Mouse (Mus musculus) midbrain, embryonic 15.5 days (tissue): ENCODE measurements at regions not wholly inside any gene's neighbourhood (a gene's known extent, or its start where the extent isn't known, plus 50 kb on each side); places are given as distances from the start of the nearest gene placed in this dataset.

ENCODE experiments used
- ATAC-seq: fragments of 200-750 bp; cut with Nextera tagmentation; replicated peaks from 2 replicates; pipeline ENCODE4 v1.8.0; 2017; ENCODE audit warnings: moderate TSS enrichment
- H3K27ac ChIP-seq: fragments of 300-500 bp; sonication (generic); 2 replicates; pipeline ENCODE4 v1.5.1; 2015; ENCODE audit warnings: mild to moderate bottlenecking, inconsistent platforms
- H3K27me3 ChIP-seq: fragments of 300-500 bp; sonication (generic); replicated peaks from 2 replicates; pipeline ENCODE4 v1.6.1; 2015; ENCODE audit warnings: inconsistent platforms
- H3K36me3 ChIP-seq: fragments of 300-500 bp; sonication (generic); replicated peaks from 2 replicates; pipeline ENCODE4 v1.6.1; 2015; ENCODE audit warnings: inconsistent platforms
- H3K4me1 ChIP-seq: fragments of 300-500 bp; sonication (generic); 2 replicates; pipeline ENCODE4 v1.6.1; 2015; ENCODE audit warnings: inconsistent platforms
- H3K4me2 ChIP-seq: fragments of 300-500 bp; sonication (generic); 2 replicates; pipeline ENCODE4 v1.6.1; 2015; ENCODE audit warnings: inconsistent platforms, mild to moderate bottlenecking, moderate library complexity
- H3K4me3 ChIP-seq: fragments of 300-500 bp; sonication (generic); 2 replicates; pipeline ENCODE4 v1.5.1; 2015; ENCODE audit warnings: mild to moderate bottlenecking, inconsistent platforms
- H3K9ac ChIP-seq: fragments of 300-500 bp; sonication (generic); 2 replicates; pipeline ENCODE4 v1.6.1; 2015; ENCODE audit warnings: mild to moderate bottlenecking, inconsistent platforms
- H3K9me3 ChIP-seq: fragments of 300-500 bp; sonication (generic); 2 replicates; pipeline ENCODE4 v1.6.1; 2016; ENCODE audit warnings: inconsistent platforms
- WGBS: fragments of 180-500 bp; shearing (Covaris S2); methylation state at CpG from one replicate; pipeline ENCODE4 v1.1.7; 2015; ENCODE audit warnings: mixed read lengths; 5-methylcytosine and 5-hydroxymethylcytosine counted together

DNA sequence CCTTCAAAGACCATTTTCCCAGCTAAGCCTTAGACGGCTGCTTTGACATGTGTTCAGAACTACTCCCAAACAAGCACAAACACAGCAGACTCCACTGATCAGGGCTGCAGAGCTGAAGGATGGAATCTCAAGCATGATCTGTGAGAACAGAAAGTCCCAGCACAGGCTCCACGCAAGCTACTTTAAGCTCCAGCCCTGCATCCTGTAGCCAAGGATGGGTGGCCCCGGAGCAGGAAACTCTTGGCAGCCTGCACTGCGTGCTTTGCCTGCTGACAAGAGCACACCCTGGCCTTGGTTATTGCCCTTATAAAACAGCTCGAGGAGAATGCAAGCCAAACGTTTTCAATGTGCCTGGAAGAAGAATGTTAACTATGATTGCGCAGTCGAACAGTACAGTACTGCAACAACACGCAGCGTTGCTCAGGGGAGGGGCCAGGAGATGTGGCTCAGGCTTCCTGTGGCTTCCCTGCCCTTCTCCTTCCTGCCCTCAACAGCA, 581.5 kb upstream of the Klf4 start:
- H3K27ac ChIP-seq, result peak overlapping the region; percentile 45
- no peaks in the 10 kb centered on the region for H3K36me3 ChIP-seq
- WGBS, result 59% methylated on average over 10 of the region's 10 CpGs
- H3K4me1 ChIP-seq, result peaks cover 4% of the 10 kb centered on the region; the same call in 1 of the 2 replicates
- H3K4me2 ChIP-seq, result no peak overlapping the region
- H3K9me3 ChIP-seq, result no peaks in the 10 kb centered on the region
- H3K9ac ChIP-seq, result no peak overlapping the region
- peak; percentile 54; the same call in 1 of the 2 replicates for ATAC-seq
- H3K27me3 ChIP-seq, result no peaks in the 10 kb centered on the region
- no peak overlapping the region for H3K4me3 ChIP-seq

DNA sequence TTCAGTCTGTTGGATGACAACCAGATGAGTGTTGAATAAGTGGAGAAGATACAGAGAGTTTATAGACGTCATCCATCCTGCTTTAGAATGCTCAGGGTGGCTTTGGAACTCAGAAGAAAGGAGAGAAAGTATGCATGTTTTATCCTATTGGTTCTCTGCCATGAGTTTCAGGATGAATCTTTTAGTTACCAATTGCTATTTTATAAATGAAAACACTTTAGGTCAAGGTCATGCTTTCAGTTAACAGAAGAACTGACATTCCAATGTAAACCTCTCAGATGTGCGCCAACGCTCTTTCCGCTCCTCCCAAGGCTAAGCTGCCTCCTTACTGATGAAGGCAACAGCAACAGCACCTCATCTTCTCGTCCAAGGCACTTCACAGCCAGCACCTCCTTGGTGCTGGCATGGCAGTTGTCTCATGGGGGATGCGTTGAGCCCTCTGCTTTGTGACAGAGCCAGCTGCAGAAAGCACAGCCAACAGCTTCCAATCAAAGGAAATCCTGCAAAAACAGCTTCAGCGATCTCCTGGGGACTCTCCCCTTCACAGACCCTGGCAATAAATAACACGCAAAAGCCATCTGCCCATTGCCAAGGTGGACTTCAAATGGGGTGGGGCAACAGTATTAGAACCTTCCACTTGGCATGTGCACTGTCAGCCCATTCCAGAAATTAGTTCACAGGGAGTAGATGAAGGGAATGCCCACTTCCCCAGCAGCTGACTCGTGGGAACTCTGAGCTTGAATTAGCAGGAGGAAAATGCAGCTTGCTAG, 580.9 kb upstream of the Klf4 start:
- Histone ChIP-seq H3K9me3 (no peaks in the 10 kb centered on the region), H3K27me3 (no peaks in the 10 kb centered on the region), H3K9ac (no peak overlapping the region), H3K4me2 (no peak overlapping the region), H3K27ac (no peak overlapping the region; the same call in 1 of the 2 replicates), H3K36me3 (no peaks in the 10 kb centered on the region), H3K4me3 (no peak overlapping the region), H3K4me1 (peaks cover 4% of the 10 kb centered on the region; the same call in 1 of the 2 replicates)
- 63% methylated on average over 9 of the region's 9 CpGs for WGBS
- ATAC-seq, result peak; percentile 63; the same call in 1 of the 2 replicates

DNA sequence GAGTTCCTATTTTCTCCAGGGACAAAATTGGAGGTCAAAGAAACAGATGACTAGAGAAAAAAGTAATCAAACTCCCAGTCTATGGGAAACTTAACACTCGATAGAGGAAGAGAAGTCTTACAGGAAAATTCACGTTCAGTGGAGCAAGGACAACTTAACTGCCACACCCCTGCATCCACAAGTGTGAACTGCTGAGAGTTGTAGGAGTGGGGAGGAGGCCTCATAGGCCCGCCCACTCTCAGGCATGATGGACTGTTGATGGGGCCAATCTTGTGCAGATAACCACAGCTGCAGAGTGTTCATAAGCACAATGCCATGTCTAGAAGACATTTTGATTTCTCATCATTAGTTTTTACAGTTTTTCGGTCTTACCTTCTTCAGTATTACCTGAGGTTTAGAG, 574.7 kb upstream of the Klf4 start:
- Histone ChIP-seq H3K27me3 (no peaks in the 10 kb centered on the region), H3K9ac (no peak overlapping the region), H3K36me3 (no peaks in the 10 kb centered on the region), H3K27ac (no peak overlapping the region), H3K9me3 (no peaks in the 10 kb centered on the region), H3K4me1 (no peaks in the 10 kb centered on the region), H3K4me3 (no peak overlapping the region), H3K4me2 (no peak overlapping the region)
- ATAC-seq, result no peak
- WGBS, result 83% methylated on average over 4 of the region's 4 CpGs

DNA sequence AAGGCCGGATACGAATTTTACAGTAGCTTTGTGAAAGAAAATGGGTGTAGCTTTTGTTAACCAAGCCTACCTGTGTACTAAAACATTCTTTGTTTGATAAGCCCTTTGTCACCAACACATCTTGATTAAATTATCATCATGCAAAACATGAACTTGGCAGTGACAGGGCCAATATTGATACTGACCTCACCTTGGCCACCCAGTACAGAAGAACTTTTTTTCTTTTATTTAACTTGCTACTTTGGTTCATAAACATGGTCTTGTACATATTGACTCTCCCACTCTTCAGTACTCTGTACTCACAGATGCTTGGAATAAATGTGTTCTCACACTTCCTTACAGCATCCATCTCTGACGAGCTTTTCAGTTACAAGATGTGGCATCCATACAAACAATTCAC, 570.0 kb upstream of the Klf4 start:
- no peaks in the 10 kb centered on the region for H3K27me3 ChIP-seq
- H3K9ac ChIP-seq, result no peak overlapping the region
- H3K4me1 ChIP-seq, result no peaks in the 10 kb centered on the region
- H3K27ac ChIP-seq, result no peak overlapping the region
- no peak overlapping the region for H3K4me2 ChIP-seq
- no peaks in the 10 kb centered on the region for H3K9me3 ChIP-seq
- no peak overlapping the region for H3K4me3 ChIP-seq
- no peak for ATAC-seq
- WGBS, result 88% methylated on average over 3 of the region's 3 CpGs
- no peaks in the 10 kb centered on the region for H3K36me3 ChIP-seq

DNA sequence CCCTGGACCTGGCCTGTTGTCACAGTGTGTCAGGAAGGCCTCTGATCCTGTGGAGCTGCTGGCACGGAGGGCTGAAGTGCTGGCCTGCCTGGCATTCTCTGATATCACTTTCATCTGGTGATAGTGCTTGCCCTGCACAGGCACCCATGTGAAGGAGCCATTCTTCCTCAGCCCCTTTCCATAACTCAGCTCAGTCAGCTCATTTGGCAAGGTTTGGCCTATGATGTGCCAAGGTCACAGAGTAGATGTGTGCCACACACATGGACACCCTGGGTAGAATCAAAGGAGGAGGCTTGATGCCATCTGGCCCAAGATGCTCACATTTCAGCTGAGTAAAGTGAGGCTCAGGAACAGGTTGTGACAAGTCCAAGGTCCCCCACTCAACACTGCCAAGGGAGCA, 558.5 kb upstream of the Klf4 start:
- no peaks in the 10 kb centered on the region for H3K4me1 ChIP-seq

DNA sequence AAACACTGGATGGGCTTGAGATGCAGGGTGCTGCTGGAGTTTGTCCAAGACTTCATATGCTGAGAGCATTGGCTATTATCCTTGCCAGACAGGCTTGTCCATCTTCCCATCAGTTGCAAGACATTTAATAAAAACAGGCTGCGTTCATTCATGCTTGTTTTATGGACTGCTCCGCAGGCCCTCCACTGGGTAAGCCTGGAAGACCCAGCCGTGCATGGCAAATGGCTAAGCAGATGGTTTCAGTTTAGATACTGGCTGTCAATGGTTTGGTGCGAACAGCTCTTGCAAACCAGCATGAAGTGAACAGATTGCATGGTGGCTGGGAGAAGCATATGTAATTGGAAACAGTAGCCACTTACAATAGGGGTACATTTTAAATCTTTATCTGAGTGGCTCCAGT, 556.4 kb upstream of the Klf4 start:
- Histone ChIP-seq H3K9ac (no peak overlapping the region), H3K9me3 (no peaks in the 10 kb centered on the region), H3K4me2 (no peak overlapping the region), H3K36me3 (no peaks in the 10 kb centered on the region), H3K4me1 (no peaks in the 10 kb centered on the region), H3K4me3 (no peak overlapping the region), H3K27me3 (no peaks in the 10 kb centered on the region), H3K27ac (no peak overlapping the region)
- ATAC-seq, result no peak
- 40% methylated on average over 4 of the region's 4 CpGs for WGBS

More for the DNA sequence above, 558.5 kb upstream of the Klf4 start:
- H3K36me3 ChIP-seq, result no peaks in the 10 kb centered on the region
- no peak overlapping the region for H3K4me3 ChIP-seq
- no peaks in the 10 kb centered on the region for H3K9me3 ChIP-seq
- H3K9ac ChIP-seq, result no peak overlapping the region
- H3K27me3 ChIP-seq, result no peaks in the 10 kb centered on the region
- no peak for ATAC-seq
- no peak overlapping the region for H3K27ac ChIP-seq
- WGBS, result 78% methylated on average over 1 of the region's 1 CpGs
- no peak overlapping the region for H3K4me2 ChIP-seq

DNA sequence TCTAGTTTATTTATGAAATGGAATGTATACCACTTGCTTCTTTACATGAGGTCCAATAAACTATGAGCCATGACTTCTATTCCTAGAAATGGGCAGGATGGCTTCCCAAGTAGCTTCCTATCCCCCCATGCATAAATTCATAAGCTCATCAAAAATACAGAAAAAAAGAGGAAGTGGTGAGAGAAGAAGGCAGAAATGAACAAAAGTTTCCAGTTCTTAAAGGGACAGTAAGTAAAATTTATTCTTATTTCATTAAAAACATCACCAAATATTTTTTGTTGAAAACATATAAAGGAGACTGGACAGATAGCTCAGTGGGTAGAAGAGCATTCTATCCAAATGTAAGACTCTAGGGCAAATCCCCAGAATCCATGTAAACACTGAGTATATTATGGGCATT, 554.0 kb upstream of the Klf4 start:
- Histone ChIP-seq H3K27ac (no peak overlapping the region), H3K4me3 (no peak overlapping the region), H3K4me2 (no peak overlapping the region), H3K9me3 (no peaks in the 10 kb centered on the region), H3K4me1 (no peaks in the 10 kb centered on the region), H3K9ac (no peak overlapping the region), H3K27me3 (no peaks in the 10 kb centered on the region), H3K36me3 (no peaks in the 10 kb centered on the region)
- no peak for ATAC-seq

DNA sequence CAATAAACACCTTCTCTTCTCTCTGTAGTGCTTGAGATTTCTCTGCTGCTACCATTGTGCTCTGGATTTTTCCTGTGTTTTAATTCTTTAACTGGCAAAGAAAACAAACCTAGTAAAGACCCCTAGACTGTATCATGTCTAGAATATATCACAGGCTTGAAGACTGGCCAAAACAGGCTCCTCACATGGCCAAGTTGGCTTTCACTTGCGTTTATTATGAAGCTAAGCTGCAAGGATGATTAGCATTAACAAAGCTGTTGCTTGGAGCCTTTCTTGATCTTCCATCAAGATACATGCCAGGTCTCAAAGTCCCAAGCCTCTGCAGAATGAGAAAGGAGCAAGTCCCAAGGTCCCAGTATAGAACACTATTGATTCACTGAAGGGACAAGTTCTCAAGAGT, 551.9 kb upstream of the Klf4 start:
- Histone ChIP-seq H3K9ac (no peak overlapping the region), H3K4me3 (no peak overlapping the region), H3K4me1 (no peaks in the 10 kb centered on the region), H3K9me3 (no peaks in the 10 kb centered on the region), H3K36me3 (no peaks in the 10 kb centered on the region), H3K4me2 (no peak overlapping the region), H3K27me3 (no peaks in the 10 kb centered on the region), H3K27ac (no peak overlapping the region)
- 67% methylated on average over 1 of the region's 1 CpGs for WGBS
- no peak for ATAC-seq

DNA sequence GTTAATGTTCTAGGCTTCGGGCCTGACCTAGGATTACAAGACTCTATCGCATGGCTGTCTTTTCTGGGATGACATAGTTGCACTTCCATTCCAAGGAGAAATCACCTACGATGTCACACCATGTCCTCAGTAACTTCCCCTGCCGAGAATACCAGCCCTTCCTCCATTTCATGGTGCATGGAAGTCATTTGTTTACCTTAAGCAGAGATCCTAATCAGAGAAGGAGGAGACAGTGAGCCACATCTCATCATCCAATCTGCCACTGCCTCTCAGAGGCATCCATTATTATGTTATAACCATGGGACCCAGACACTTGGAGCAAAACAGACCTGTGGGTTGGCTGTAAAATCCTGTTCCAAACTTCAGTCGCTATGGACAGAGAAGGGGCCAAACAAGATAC, 550.1 kb upstream of the Klf4 start:
- Histone ChIP-seq H3K4me1 (no peaks in the 10 kb centered on the region), H3K4me2 (no peak overlapping the region), H3K27ac (no peak overlapping the region), H3K4me3 (no peak overlapping the region), H3K9me3 (no peaks in the 10 kb centered on the region), H3K9ac (no peak overlapping the region), H3K27me3 (no peaks in the 10 kb centered on the region), H3K36me3 (no peaks in the 10 kb centered on the region)
- ATAC-seq, result no peak
- 90% methylated on average over 5 of the region's 5 CpGs for WGBS

DNA sequence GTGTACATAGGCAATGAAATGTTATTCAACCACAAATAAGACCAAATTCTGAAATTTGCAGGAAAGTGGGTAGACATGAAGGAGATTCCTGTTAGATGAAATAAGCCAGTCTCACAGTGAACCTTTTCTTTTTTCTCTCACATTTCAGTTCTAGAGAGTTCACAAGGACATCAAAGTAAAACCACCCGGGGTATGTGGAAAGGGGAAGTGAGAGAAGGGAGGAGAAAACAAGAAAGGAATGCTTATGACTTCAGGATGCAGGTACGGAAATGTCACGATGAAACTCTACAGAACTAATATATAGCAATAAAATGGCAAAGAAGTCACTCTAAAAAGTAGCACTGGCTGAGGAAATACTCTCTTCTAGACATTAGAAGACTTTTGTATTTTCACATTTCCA, 548.7 kb upstream of the Klf4 start:
- H3K9me3 ChIP-seq, result no peaks in the 10 kb centered on the region
- H3K4me3 ChIP-seq, result no peak overlapping the region
- H3K4me2 ChIP-seq, result no peak overlapping the region
- no peaks in the 10 kb centered on the region for H3K36me3 ChIP-seq
- no peak for ATAC-seq
- no peak overlapping the region for H3K9ac ChIP-seq
- WGBS, result 75% methylated on average over 3 of the region's 3 CpGs
- no peaks in the 10 kb centered on the region for H3K27me3 ChIP-seq
- no peak overlapping the region for H3K27ac ChIP-seq
- no peaks in the 10 kb centered on the region for H3K4me1 ChIP-seq

DNA sequence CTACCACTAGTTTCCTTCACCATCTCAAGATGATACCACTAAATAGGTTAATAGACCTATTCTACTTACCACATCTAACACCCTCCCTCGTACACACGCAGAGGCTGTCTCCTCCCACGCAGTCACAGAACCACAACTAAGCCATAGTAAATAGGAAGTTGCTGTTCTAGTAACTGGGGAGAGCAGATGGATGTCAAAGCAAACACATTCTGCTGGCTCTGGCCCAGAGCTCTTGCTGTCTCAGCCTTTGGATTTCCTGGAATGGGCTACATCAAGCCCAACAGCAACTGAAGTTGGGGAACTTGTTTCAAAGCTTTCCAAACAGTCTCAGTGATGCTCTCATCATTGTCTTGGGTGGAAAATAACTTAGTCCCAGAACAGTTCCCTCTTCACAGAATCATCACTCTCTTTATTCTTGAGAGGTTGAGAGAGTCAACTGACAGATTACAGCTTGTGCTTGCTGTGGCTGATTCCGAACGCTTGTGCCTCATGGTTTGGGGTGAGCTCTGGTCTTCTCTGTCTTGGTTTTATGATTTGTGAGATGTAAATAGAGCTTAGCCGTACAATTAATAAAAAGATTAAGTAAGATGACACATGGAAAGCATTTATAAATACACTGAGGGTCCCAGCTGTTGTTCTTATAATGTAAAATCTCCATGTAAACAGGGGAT, 538.5 kb upstream of the Klf4 start:
- Histone ChIP-seq H3K27me3 (no peaks in the 10 kb centered on the region), H3K27ac (no peak overlapping the region), H3K4me1 (no peaks in the 10 kb centered on the region), H3K9ac (no peak overlapping the region), H3K4me3 (no peak overlapping the region), H3K36me3 (no peaks in the 10 kb centered on the region), H3K4me2 (no peak overlapping the region), H3K9me3 (no peaks in the 10 kb centered on the region)
- WGBS, result 88% methylated on average over 6 of the region's 6 CpGs
- no peak for ATAC-seq

DNA sequence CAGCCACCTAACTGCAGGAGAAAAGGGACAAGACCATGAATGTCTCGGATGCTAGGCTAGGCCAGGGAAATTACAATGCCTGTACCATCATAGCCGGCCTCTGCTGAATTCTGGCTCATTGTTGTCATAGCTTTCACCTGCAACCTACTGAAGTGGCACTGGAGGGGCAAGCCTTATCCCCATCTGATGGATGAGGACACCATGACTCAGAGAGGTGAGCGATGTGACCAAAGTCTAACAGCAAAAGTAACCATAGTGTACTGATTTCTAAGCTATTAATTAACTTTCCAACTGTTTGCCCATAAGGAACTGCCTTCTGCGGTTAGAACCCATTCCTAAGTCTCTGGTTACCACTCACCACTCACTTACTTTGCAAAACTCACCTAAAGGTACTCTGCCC, 536.6 kb upstream of the Klf4 start:
- Histone ChIP-seq H3K4me3 (no peak overlapping the region), H3K4me1 (no peaks in the 10 kb centered on the region), H3K27me3 (no peaks in the 10 kb centered on the region), H3K36me3 (no peaks in the 10 kb centered on the region), H3K4me2 (no peak overlapping the region), H3K9ac (no peak overlapping the region), H3K9me3 (no peaks in the 10 kb centered on the region), H3K27ac (no peak overlapping the region)
- ATAC-seq, result no peak
- 90% methylated on average over 4 of the region's 4 CpGs for WGBS

DNA sequence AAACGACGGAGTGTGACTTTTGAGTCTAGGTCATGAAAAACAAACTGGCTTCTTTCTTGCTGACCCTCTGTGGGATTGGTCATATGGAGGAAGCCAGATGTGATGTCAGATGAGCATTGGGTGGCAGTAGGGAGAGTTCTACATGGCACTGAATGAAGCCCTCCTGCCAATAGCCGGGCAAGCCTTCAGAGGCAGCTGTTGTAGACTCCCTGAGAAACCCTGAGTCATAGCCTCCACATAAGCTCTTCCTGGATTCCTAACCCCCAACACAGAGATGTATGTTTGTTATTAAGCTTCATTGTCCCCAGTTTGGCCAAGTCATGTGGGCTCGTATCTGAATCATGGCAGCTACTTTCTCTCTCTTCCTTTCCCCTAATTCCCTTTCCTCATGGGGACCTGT, 532.4 kb upstream of the Klf4 start:
- Histone ChIP-seq H3K4me1 (no peaks in the 10 kb centered on the region), H3K9me3 (no peaks in the 10 kb centered on the region), H3K4me2 (no peak overlapping the region), H3K27me3 (no peaks in the 10 kb centered on the region), H3K36me3 (no peaks in the 10 kb centered on the region), H3K27ac (no peak overlapping the region), H3K4me3 (no peak overlapping the region), H3K9ac (no peak overlapping the region)
- 93% methylated on average over 4 of the region's 4 CpGs for WGBS
- no peak for ATAC-seq
